ENCODE assay signal across 12 mouse cellular contexts in genomic region chr9:31543691-31544052, GRCm38 (mm10).
DNase-seq lines count a peak whose midpoint lies in the region; ATAC-seq and TF ChIP-seq lines count a peak whose summit lies in the region.
"Had no signal": no experiment of that assay in that cellular context is flagged by ENCODE, and none has a peak within 500 bp of the region (broad histone marks: within the 10 kb centered on the region; RNA-seq: fewer than 3 reads in every experiment).

No protein-coding gene starts in this region.

- no peak overlapping the region for H3K4me3 ChIP-seq in forebrain, embryonic 13.5 days
- H3K4me3 ChIP-seq in forebrain, embryonic 14.5 days (ENCODE audit: low read depth, low read length): no peak overlapping the region
- no peak overlapping the region for H3K4me3 ChIP-seq in midbrain, embryonic 11.5 days (ENCODE audit: low read depth, low read length)
- no peak overlapping the region for H3K4me3 ChIP-seq in midbrain, postnatal 0 days (ENCODE audit: low read depth, low read length)
- H3K4me3 ChIP-seq in hindbrain, embryonic 13.5 days: no peak overlapping the region
- H3K4me3 ChIP-seq in neural tube, embryonic 14.5 days (ENCODE audit: low read depth, low read length): no peak overlapping the region
- H3K4me3 ChIP-seq: intestine, embryonic 15.5 days; left cerebral cortex, adult 2 months; liver, embryonic 15.5 days; megakaryocyte, embryonic 14.5 days had no signal

- peaks cover 3% of the 10 kb centered on the region; the same call in 1 of the 2 replicates for H3K27me3 ChIP-seq in forebrain, embryonic 13.5 days
- no peaks in the 10 kb centered on the region for H3K27me3 ChIP-seq in forebrain, embryonic 14.5 days (replicated peaks; ENCODE audit: control insufficient read depth, insufficient read depth, low read length)
- no peaks in the 10 kb centered on the region for H3K27me3 ChIP-seq in midbrain, embryonic 11.5 days (ENCODE audit: control insufficient read depth, insufficient read depth, low read length)
- H3K27me3 ChIP-seq in midbrain, postnatal 0 days (ENCODE audit: insufficient read depth, low read length): no peaks in the 10 kb centered on the region
- no peaks in the 10 kb centered on the region for H3K27me3 ChIP-seq in hindbrain, embryonic 13.5 days
- H3K27me3 ChIP-seq in neural tube, embryonic 14.5 days (ENCODE audit: control insufficient read depth, insufficient read depth, low read length): no peaks in the 10 kb centered on the region
- H3K27me3 ChIP-seq: intestine, embryonic 15.5 days; liver, embryonic 15.5 days; megakaryocyte, embryonic 14.5 days had no signal

- H3K27ac ChIP-seq in forebrain, embryonic 13.5 days: no peak overlapping the region
- H3K27ac ChIP-seq in forebrain, embryonic 14.5 days (ENCODE audit: low read depth, low read length): no peak overlapping the region
- no peak overlapping the region for H3K27ac ChIP-seq in midbrain, embryonic 11.5 days (ENCODE audit: low read depth, low read length)
- H3K27ac ChIP-seq in midbrain, postnatal 0 days (ENCODE audit: low read depth, low read length): no peak overlapping the region
- no peak overlapping the region for H3K27ac ChIP-seq in hindbrain, embryonic 13.5 days
- no peak overlapping the region for H3K27ac ChIP-seq in neural tube, embryonic 14.5 days (ENCODE audit: low read depth, low read length)
- H3K27ac ChIP-seq: intestine, embryonic 15.5 days; kidney, postnatal 0 days; left cerebral cortex, adult 2 months; liver, embryonic 15.5 days had no signal

- WGBS in forebrain, embryonic 13.5 days: 73% methylated on average over 6 of the region's 6 CpGs
- 79% methylated on average over 6 of the region's 6 CpGs for WGBS in forebrain, embryonic 14.5 days
- 71% methylated on average over 6 of the region's 6 CpGs for WGBS in midbrain, embryonic 11.5 days
- 65% methylated on average over 6 of the region's 6 CpGs for WGBS in midbrain, postnatal 0 days
- 71% methylated on average over 6 of the region's 6 CpGs for WGBS in hindbrain, embryonic 13.5 days
- 77% methylated on average over 6 of the region's 6 CpGs for WGBS in neural tube, embryonic 14.5 days

- no peaks in the 10 kb centered on the region for H3K4me1 ChIP-seq in forebrain, embryonic 13.5 days
- no peaks in the 10 kb centered on the region for H3K4me1 ChIP-seq in forebrain, embryonic 14.5 days (ENCODE audit: control insufficient read depth, insufficient read depth, low read length)
- H3K4me1 ChIP-seq in midbrain, embryonic 11.5 days (ENCODE audit: control insufficient read depth, insufficient read depth, low read length): no peaks in the 10 kb centered on the region
- H3K4me1 ChIP-seq in midbrain, postnatal 0 days (ENCODE audit: insufficient read depth, low read length): no peaks in the 10 kb centered on the region
- H3K4me1 ChIP-seq in hindbrain, embryonic 13.5 days (replicated peaks): no peaks in the 10 kb centered on the region
- H3K4me1 ChIP-seq in neural tube, embryonic 14.5 days (ENCODE audit: control insufficient read depth, insufficient read depth, low read length): no peaks in the 10 kb centered on the region
- H3K4me1 ChIP-seq: liver, embryonic 15.5 days; megakaryocyte, embryonic 14.5 days had no signal

- no peak overlapping the region for H3K9ac ChIP-seq in forebrain, embryonic 13.5 days
- H3K9ac ChIP-seq in forebrain, embryonic 14.5 days (ENCODE audit: low read length): no peak overlapping the region
- no peak overlapping the region for H3K9ac ChIP-seq in midbrain, embryonic 11.5 days (ENCODE audit: low read length)
- no peak overlapping the region for H3K9ac ChIP-seq in midbrain, postnatal 0 days (replicated peaks; ENCODE audit: low read length, poor library complexity, severe bottlenecking)
- no peak overlapping the region for H3K9ac ChIP-seq in hindbrain, embryonic 13.5 days
- no peak overlapping the region for H3K9ac ChIP-seq in neural tube, embryonic 14.5 days (replicated peaks; ENCODE audit: low read depth, low read length)
- H3K9ac ChIP-seq: intestine, embryonic 15.5 days; liver, embryonic 15.5 days had no signal

- no peaks in the 10 kb centered on the region for H3K9me3 ChIP-seq in forebrain, embryonic 13.5 days (replicated peaks)
- no peaks in the 10 kb centered on the region for H3K9me3 ChIP-seq in forebrain, embryonic 14.5 days (replicated peaks; ENCODE audit: control insufficient read depth, low read length)
- no peaks in the 10 kb centered on the region for H3K9me3 ChIP-seq in midbrain, embryonic 11.5 days (ENCODE audit: control insufficient read depth, low read length)
- H3K9me3 ChIP-seq in midbrain, postnatal 0 days (ENCODE audit: low read length): no peaks in the 10 kb centered on the region
- no peaks in the 10 kb centered on the region for H3K9me3 ChIP-seq in hindbrain, embryonic 13.5 days
- no peaks in the 10 kb centered on the region for H3K9me3 ChIP-seq in neural tube, embryonic 14.5 days (ENCODE audit: control insufficient read depth, low read length)
- H3K9me3 ChIP-seq: intestine, embryonic 15.5 days; liver, embryonic 15.5 days; megakaryocyte, embryonic 14.5 days had no signal

- no peak for TF ChIP-seq CTCF in midbrain, postnatal 0 days (IDR thresholded peaks at IDR 0.05)

- ATAC-seq in forebrain, embryonic 13.5 days: peak; percentile 36; the same call in 1 of the 2 replicates
- no peak for ATAC-seq in forebrain, embryonic 14.5 days
- ATAC-seq in midbrain, embryonic 11.5 days (ENCODE audit: low FRiP score): peak; percentile 27; the same call in 1 of the 2 replicates
- no peak for ATAC-seq in midbrain, postnatal 0 days (ENCODE audit: low FRiP score)
- peak; percentile 17; the same call in 1 of the 2 replicates for ATAC-seq in hindbrain, embryonic 13.5 days (ENCODE audit: low FRiP score)
- ATAC-seq in neural tube, embryonic 14.5 days (ENCODE audit: low read depth): 0 out of 2 replicates have a peak, but pooled peaks have one; percentile 17

- no peak overlapping the region for H3K4me2 ChIP-seq in forebrain, embryonic 13.5 days
- H3K4me2 ChIP-seq in forebrain, embryonic 14.5 days (ENCODE audit: low read length): no peak overlapping the region
- H3K4me2 ChIP-seq in midbrain, embryonic 11.5 days: no peak overlapping the region
- H3K4me2 ChIP-seq in midbrain, postnatal 0 days (ENCODE audit: low read depth, low read length, poor library complexity, severe bottlenecking): no peak overlapping the region
- no peak overlapping the region for H3K4me2 ChIP-seq in hindbrain, embryonic 13.5 days
- H3K4me2 ChIP-seq in neural tube, embryonic 14.5 days (ENCODE audit: low read depth, low read length): no peak overlapping the region
- H3K4me2 ChIP-seq: intestine, embryonic 15.5 days; liver, embryonic 15.5 days had no signal

- no peaks in the 10 kb centered on the region for H3K36me3 ChIP-seq in forebrain, embryonic 13.5 days (ENCODE audit: poor library complexity, severe bottlenecking)
- H3K36me3 ChIP-seq in forebrain, embryonic 14.5 days (ENCODE audit: control insufficient read depth, insufficient read depth, low read length): no peaks in the 10 kb centered on the region
- H3K36me3 ChIP-seq in midbrain, embryonic 11.5 days (ENCODE audit: control insufficient read depth, insufficient read depth, low read length): no peaks in the 10 kb centered on the region
- no peaks in the 10 kb centered on the region for H3K36me3 ChIP-seq in midbrain, postnatal 0 days (ENCODE audit: insufficient read depth, low read length)
- no peaks in the 10 kb centered on the region for H3K36me3 ChIP-seq in hindbrain, embryonic 13.5 days
- H3K36me3 ChIP-seq in neural tube, embryonic 14.5 days (ENCODE audit: control insufficient read depth, insufficient read depth, low read length): no peaks in the 10 kb centered on the region
- H3K36me3 ChIP-seq: intestine, embryonic 15.5 days; liver, embryonic 15.5 days had no signal

- no peak for DNase-seq in forebrain, embryonic 14.5 days (ENCODE audit: low spot score)
- DNase-seq in midbrain, embryonic 11.5 days (ENCODE audit: low spot score, missing footprints): no peak
- no peak for DNase-seq in midbrain, postnatal 0 days (ENCODE audit: low spot score)
- no peak for DNase-seq in spleen, postnatal 10 days (ENCODE audit: low spot score in 2 of 2)

Comparison
In these comparisons a context has a peak if more than half of its experiments do, and no peak if none do; other contexts are left out.
1. ATAC-seq: peak in forebrain, embryonic 13.5 days (single experiment), midbrain, embryonic 11.5 days (single experiment), hindbrain, embryonic 13.5 days (single experiment) and neural tube, embryonic 14.5 days (single experiment); none in forebrain, embryonic 14.5 days (single experiment) and midbrain, postnatal 0 days (single experiment).